Mouse (Mus musculus) ES-E14 (cell line): ENCODE measurements around the gene Acin1.

Experiments used
- CHD2 ChIP-seq: IDR thresholded peaks from 2 replicates; pipeline ENCODE4 v1.6.1; 2014; ENCODE audit warnings: mild to moderate bottlenecking, low read depth, low read length, inconsistent platforms
- MAFK ChIP-seq: IDR thresholded peaks from 2 replicates; pipeline ENCODE4 v1.6.1; 2014; ENCODE audit warnings: mild to moderate bottlenecking, low read depth, low read length, inconsistent platforms; ENCODE audit not compliant: insufficient read depth
- ZC3H11A ChIP-seq: IDR thresholded peaks from 2 replicates; pipeline ENCODE4 v1.6.1; 2012; ENCODE audit warnings: low read depth, mild to moderate bottlenecking, inconsistent platforms, low read length, borderline replicate concordance
- ZNF384 ChIP-seq: IDR thresholded peaks from 2 replicates; pipeline ENCODE4 v1.6.1; 2012; ENCODE audit warnings: low read depth, low read length, inconsistent platforms

DNA sequence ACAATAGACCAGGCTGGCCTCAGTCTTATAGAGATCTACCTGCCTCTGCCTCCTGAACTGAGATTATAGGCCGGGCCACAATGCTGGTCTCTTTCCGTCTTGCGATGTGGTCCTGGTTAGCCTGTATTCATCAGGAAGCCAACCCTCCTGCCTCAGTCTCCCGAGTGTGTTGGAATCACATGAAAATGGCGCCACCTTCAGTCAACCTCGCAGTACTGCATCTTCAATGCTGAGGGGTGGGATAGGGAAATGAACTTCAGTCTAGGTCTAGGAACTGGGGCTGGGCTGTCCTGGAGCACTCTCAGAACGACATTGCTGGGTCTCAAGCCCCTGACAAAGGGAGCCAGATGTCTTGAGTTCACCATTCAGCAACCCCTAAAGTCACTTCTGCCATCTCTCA, 89.6 kb downstream of the Acin1 start:
- TF ChIP-seq ZNF384 (no peak), CHD2 (no peak), ZC3H11A (no peak), MAFK (no peak)
